Mouse (Mus musculus) C2C12 (cell line): ENCODE data around the gene Ypel2.

Experiments
- CEBPB ChIP-seq: IDR thresholded peaks from one replicate; pipeline ENCODE4 v1.6.1; 2011; ENCODE audit warnings: low read depth, mild to moderate bottlenecking, control low read depth, moderate library complexity
- CTCF ChIP-seq: IDR thresholded peaks from one replicate; pipeline ENCODE4 v1.5.1; 2011; ENCODE audit not compliant: control insufficient read depth, insufficient read depth, insufficient read length
- FOSL1 ChIP-seq: IDR thresholded peaks from one replicate; pipeline ENCODE4 v1.8.0; 2011; ENCODE audit warnings: mild to moderate bottlenecking, low read length; ENCODE audit not compliant: poor library complexity, insufficient read depth, severe bottlenecking
- MAX ChIP-seq: IDR thresholded peaks from one replicate; pipeline ENCODE4 v1.6.1; 2011; ENCODE audit warnings: mild to moderate bottlenecking, control low read depth
- MYOD1 ChIP-seq: IDR thresholded peaks from one replicate; pipeline ENCODE4 v1.6.1; 2011; ENCODE audit warnings: low read depth; ENCODE audit not compliant: control insufficient read depth, insufficient read length
- MYOG ChIP-seq: IDR thresholded peaks from one replicate; pipeline ENCODE4 v1.6.1; 2011; ENCODE audit not compliant: control insufficient read depth, insufficient read length; ENCODE audit errors: extremely low read depth
- USF1 ChIP-seq: IDR thresholded peaks from one replicate; pipeline ENCODE4 v1.6.1; 2011; ENCODE audit warnings: low read depth, mild to moderate bottlenecking, control low read depth, moderate library complexity

DNA sequence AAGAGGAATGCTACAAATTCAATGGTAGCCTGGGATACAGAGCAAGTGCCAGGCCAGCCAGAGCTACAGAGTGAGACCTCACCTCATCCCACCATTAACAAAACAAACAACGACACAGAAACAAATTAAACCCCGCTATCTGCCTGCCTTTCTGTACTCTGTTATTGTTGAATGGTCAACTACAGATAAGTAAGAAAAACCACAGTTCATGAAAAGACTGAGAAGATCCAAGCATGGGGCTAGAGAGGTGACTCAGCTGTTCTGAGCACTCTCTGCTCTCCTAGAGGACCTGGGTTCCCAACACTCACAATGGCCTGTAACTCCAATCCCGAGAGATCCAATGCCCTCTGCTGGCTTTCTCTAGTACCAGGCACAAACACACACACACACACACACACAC is 34.7 kb upstream of the Ypel2 start:
- TF ChIP-seq CTCF (no peak), MYOG (no peak), CEBPB (no peak), MAX (no peak), MYOD1 (no peak), USF1 (no peak), FOSL1 (no peak)
